ENCODE assay signal across 26 mouse cellular contexts in the genomic region with DNA sequence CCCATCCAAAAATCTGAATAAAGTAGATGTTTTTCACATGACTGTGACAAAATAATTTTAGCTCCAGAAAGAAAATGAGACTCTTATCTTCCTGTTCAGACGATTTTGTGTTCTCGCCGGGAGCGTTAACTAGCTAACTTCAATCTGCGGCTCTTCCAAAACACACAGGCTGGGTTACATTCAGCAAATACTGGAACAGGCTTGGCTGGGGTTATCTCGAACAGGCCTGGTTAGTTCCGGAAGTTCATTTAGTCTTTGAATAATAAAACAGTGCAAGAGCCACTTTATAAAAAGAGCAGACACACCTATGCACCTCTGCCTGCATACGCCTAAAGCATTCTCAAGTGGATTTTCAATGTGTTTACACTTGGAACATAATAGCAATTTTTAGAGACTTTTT. TPM values are rescaled to one million over a fixed set of nuclear protein-coding genes. Genes with fewer than 3 reads are reported as not detected.
DNase-seq lines count a peak whose midpoint lies in the region; ATAC-seq and TF ChIP-seq lines count a peak whose summit lies in the region.
"Had no signal": no experiment of that assay in that cellular context is flagged by ENCODE, and none has a peak within 500 bp of the region (broad histone marks: within the 10 kb centered on the region; RNA-seq: fewer than 3 reads in every experiment).

No protein-coding gene starts in this region.

- no peak for TF ChIP-seq CTCF in gastrocnemius, adult 2 months (IDR thresholded peaks at IDR 0.05)

- WGBS in stomach, embryonic 16.5 days = 61% methylated on average over 8 of the region's 8 CpGs

- H3K27ac ChIP-seq in gastrocnemius, adult 2 months = no peak overlapping the region
- H3K27ac ChIP-seq in stomach, embryonic 16.5 days (ENCODE audit: low read length) = peak overlapping the region; percentile 68; the same call in 1 of the 2 replicates
- H3K27ac ChIP-seq: forebrain, embryonic 15.5 days; hindbrain, embryonic 10.5 days; hindbrain, embryonic 13.5 days; intestine, embryonic 15.5 days had no signal

- no peaks in the 10 kb centered on the region for H3K9me3 ChIP-seq in stomach, embryonic 16.5 days (replicated peaks; ENCODE audit: control insufficient read depth, low read length)
- H3K9me3 ChIP-seq: forebrain, embryonic 15.5 days; hindbrain, embryonic 10.5 days; hindbrain, embryonic 13.5 days; intestine, embryonic 15.5 days had no signal

- ATAC-seq in stomach, embryonic 16.5 days (ENCODE audit: insufficient read depth, low FRiP score) = peak; percentile 69; the same call in 1 of the 2 replicates
- ATAC-seq in erythroblast, adult 5-6 weeks (replicated peaks; ENCODE audit: low FRiP score, poor library complexity, severe bottlenecking) = no peak
- ATAC-seq: activated CD4-positive, CD25-positive, alpha-beta regulatory T cell, adult 4 months; forebrain, embryonic 15.5 days; hindbrain, embryonic 16.5 days; intestine, embryonic 15.5 days; Patski had no signal

- no peaks in the 10 kb centered on the region for H3K27me3 ChIP-seq in stomach, embryonic 16.5 days (ENCODE audit: control insufficient read depth, insufficient read depth, low read length)
- H3K27me3 ChIP-seq: CH12.LX; forebrain, embryonic 15.5 days; hindbrain, embryonic 13.5 days; intestine, embryonic 15.5 days; Patski had no signal

- 0 out of 2 replicates have a peak overlapping the region, but pooled peaks have one; percentile 4 for H3K4me3 ChIP-seq in gastrocnemius, adult 2 months
- H3K4me3 ChIP-seq in stomach, embryonic 16.5 days (replicated peaks; ENCODE audit: low read length) = no peak overlapping the region
- H3K4me3 ChIP-seq: forebrain, embryonic 15.5 days; hindbrain, embryonic 10.5 days; hindbrain, embryonic 13.5 days; intestine, embryonic 15.5 days had no signal

- no peak overlapping the region for H3K9ac ChIP-seq in stomach, embryonic 16.5 days (ENCODE audit: low read length)
- H3K9ac ChIP-seq: forebrain, embryonic 15.5 days; hindbrain, embryonic 13.5 days; intestine, embryonic 15.5 days had no signal

- peak overlapping the region; percentile 17; the same call in 1 of the 2 replicates for H3K4me2 ChIP-seq in stomach, embryonic 16.5 days (ENCODE audit: low read depth, low read length)
- H3K4me2 ChIP-seq: forebrain, embryonic 15.5 days; heart, embryonic 11.5 days; hindbrain, embryonic 13.5 days; intestine, embryonic 15.5 days had no signal

- H3K4me1 ChIP-seq in stomach, embryonic 16.5 days (ENCODE audit: control insufficient read depth, insufficient read depth, low read length) = no peaks in the 10 kb centered on the region
- H3K4me1 ChIP-seq: intestine, embryonic 15.5 days had no signal

- intact Hi-C loops in gastrocnemius, adult 2 months (cut with DNase I) = no loop called here

- H3K36me3 ChIP-seq in stomach, embryonic 16.5 days (ENCODE audit: control insufficient read depth, insufficient read depth, low read length) = no peaks in the 10 kb centered on the region
- H3K36me3 ChIP-seq: forebrain, embryonic 15.5 days; G1E; hindbrain, embryonic 10.5 days; hindbrain, embryonic 13.5 days; intestine, embryonic 15.5 days had no signal

- no peak for DNase-seq in gastrocnemius, adult 2 months
- no peak for DNase-seq in gastrocnemius, adult 8-10 months (ENCODE audit: low spot score in 2 of 2)
- peak; percentile 10 for DNase-seq in ZHBTc4 (ENCODE audit: low read depth, low spot score)
- no peak for DNase-seq in urinary bladder, postnatal 14 days (ENCODE audit: low spot score)
- DNase-seq: adrenal gland, adult 8-10 months; adrenal gland, postnatal 36 days; B cell, adult 2 months; cerebellum, adult 18-20 months; cerebellum, adult 9-10 months; cerebellum, postnatal 14 days; gastrocnemius, postnatal 10 days; gastrocnemius, postnatal 36 days; kidney, adult 11 months had no signal

RNA-seq across cellular contexts. Expression of gene Tenm3, which starts 40.7 kb away (rescaled TPM):
- total RNA-seq in gastrocnemius, adult 2 months (2021) = 10 to 100 TPM; 10.0 to 13.7 TPM
- 10 to 100 TPM; 10.5 to 12.2 (median 11.8) TPM for total RNA-seq in gastrocnemius, adult 8-10 months (2022)
- polyA plus RNA-seq in stomach, embryonic 16.5 days (2015; fragmentation: Nextera tagmentation; extraction: Ambion mirVana) = 12.5 and 13.0 TPM in 2 replicates
- not detected in 2 replicates for total RNA-seq in erythroblast, adult 5-6 weeks (2015; ENCODE audit: low replicate concordance)
- not detected in 2 replicates for total RNA-seq in erythroblast, adult 5-6 weeks (2017; ENCODE audit: low replicate concordance)
- total RNA-seq: granulocyte monocyte progenitor cell, adult 5-6 weeks had no signal
- polyA plus RNA-seq: activated CD4-positive, CD25-positive, alpha-beta regulatory T cell, adult 4 months had no signal

Comparison
In these comparisons a context has a peak if more than half of its experiments do, and no peak if none do; other contexts are left out.
1. RNA of gene Tenm3, which starts 40.7 kb away (total RNA-seq): 10.0 to 13.7 TPM in gastrocnemius, adult 2 months and 10.5 to 12.2 TPM in gastrocnemius, adult 8-10 months; not detected in erythroblast, adult 5-6 weeks; every median in the first group is over 10 times any median in the second.